Mouse (Mus musculus) myocyte (in vitro differentiated cells): ENCODE results near the gene Gsc.

Experiments
- CEBPB ChIP-seq: IDR thresholded peaks from 2 replicates; pipeline ENCODE4 v1.6.1; 2011; ENCODE audit warnings: mild to moderate bottlenecking, moderate library complexity; ENCODE audit not compliant: poor library complexity, insufficient read depth, severe bottlenecking
- E2F4 ChIP-seq: IDR thresholded peaks from one replicate; pipeline ENCODE4 v1.6.1; 2011; ENCODE audit warnings: mild to moderate bottlenecking, control low read depth, moderate library complexity; ENCODE audit not compliant: insufficient read depth
- MAX ChIP-seq: IDR thresholded peaks from one replicate; pipeline ENCODE4 v1.6.1; 2011; ENCODE audit warnings: low read depth, mild to moderate bottlenecking, control low read depth
- MYOD1 ChIP-seq, 3 experiments: IDR thresholded peaks; one replicate each; pipeline ENCODE4 v1.6.1; 2011; ENCODE audit warnings: control low read depth in 2 of 3, low read depth in 2 of 3, mild to moderate bottlenecking in 2 of 3, moderate library complexity in 1 of 3; ENCODE audit not compliant: insufficient read length in 2 of 3, control insufficient read depth in 1 of 3
- MYOG ChIP-seq, 3 experiments: IDR thresholded peaks; one replicate each; pipeline ENCODE4 v1.6.1; 2011; ENCODE audit warnings: control low read depth in 2 of 3, low read depth in 2 of 3, mild to moderate bottlenecking in 2 of 3; ENCODE audit not compliant: insufficient read length in 2 of 3, control insufficient read depth in 1 of 3, insufficient read depth in 1 of 3
- POLR2A ChIP-seq: IDR thresholded peaks from one replicate; pipeline ENCODE4 v1.6.1; 2011; ENCODE audit warnings: low read depth, mild to moderate bottlenecking, control low read depth, moderate library complexity; ENCODE audit not compliant: insufficient read length
- REST ChIP-seq: IDR thresholded peaks from one replicate; pipeline ENCODE4 v1.6.1; 2011; ENCODE audit warnings: mild to moderate bottlenecking, control low read depth, moderate library complexity; ENCODE audit not compliant: insufficient read depth, insufficient read length
- SRF ChIP-seq: IDR thresholded peaks from one replicate; pipeline ENCODE4 v1.6.1; 2011; ENCODE audit warnings: low read depth; ENCODE audit not compliant: control insufficient read depth, insufficient read length
- TCF3 ChIP-seq: IDR thresholded peaks from one replicate; pipeline ENCODE4 v1.6.1; 2011; ENCODE audit warnings: low read depth, control low read depth; ENCODE audit not compliant: insufficient read length
- USF1 ChIP-seq: IDR thresholded peaks from one replicate; pipeline ENCODE4 v1.6.1; 2011; ENCODE audit warnings: low read depth, mild to moderate bottlenecking, control low read depth, moderate library complexity

DNA sequence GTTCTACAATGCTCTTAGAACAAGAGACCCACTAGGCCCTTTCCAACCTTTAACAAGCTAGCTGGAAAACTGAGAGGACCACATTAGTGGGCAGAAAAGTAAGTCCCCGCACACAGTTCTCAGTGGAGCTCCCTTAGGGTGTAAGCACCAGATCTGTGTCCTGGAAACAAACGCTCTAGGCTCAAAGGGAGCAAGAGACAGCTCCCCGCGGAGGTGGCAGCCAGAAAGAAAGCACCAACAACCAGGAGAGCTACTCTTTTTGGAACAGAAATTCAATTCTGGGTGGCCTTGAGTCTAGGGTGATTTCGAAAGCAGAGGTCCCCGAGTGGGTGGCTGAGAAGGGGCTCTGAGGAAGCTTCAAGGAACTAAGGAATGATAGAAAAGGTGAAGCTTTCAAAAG lies 2.5 kb downstream of the Gsc start:
- TF ChIP-seq POLR2A (no peak), USF1 (no peak), MAX (no peak), MYOD1 (IDR thresholded peaks at IDR 0.05; ENCODE audit: control insufficient read depth in 1 of 3, insufficient read length in 2 of 3, low read depth in 2 of 3) (no peak), MYOG (IDR thresholded peaks at IDR 0.05; ENCODE audit: control insufficient read depth in 1 of 3, insufficient read depth in 1 of 3, insufficient read length in 2 of 3, low read depth in 2 of 3) (no peak), REST (no peak), CEBPB (no peak), E2F4 (no peak), TCF3 (no peak), SRF (no peak)
